ENCODE assay signal across 8 mouse cellular contexts in the genomic region with DNA sequence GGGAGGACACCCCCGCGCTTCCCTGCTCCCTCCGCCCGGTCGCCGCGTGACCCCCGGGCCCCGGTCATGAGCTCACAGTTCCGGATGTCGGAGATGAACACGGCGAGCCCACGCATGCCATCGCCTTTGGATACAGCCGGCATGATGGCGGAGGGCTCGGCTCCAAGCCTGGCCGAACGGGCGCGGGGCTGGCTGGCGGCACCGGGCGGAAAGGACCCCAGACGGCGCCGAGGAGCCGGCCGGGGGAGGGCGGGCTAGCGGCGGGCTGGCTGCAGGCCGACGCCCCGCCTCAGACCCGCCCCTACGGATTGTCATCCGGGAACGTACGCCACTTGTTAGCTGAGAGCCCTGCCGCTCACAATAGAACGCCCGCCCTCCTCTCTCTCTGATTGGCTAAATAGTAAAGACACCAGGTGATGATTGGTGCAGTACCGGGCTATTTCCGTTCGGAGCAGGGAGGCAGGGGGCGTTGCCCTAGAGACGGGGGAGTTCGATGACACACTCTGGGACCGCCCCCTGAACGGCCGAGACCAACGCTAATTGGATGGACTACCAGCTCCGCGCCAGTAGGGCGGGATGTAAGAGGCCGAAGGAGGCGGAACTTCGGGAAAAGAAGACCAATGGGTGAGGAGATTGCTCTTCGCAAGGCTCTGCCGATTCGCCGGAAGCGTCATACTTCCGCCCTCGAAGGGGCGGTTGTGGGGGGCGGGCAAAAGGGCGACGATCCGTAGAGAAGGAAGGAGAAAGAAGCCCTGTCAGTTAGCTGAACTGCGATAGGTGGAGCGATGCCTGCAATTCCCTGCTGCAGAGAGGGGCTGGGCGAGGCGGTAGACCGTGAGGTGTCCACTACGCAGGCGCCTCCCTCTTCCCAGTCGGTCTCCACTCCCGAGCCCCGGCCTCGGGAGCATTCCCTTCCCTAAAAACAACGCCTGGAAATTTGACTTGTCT. TPM values are rescaled to one million over a fixed set of nuclear protein-coding genes. Genes with fewer than 3 reads are reported as not detected.
A peak's percentile ranks its signal among the peaks of the same experiment; 100 is the strongest.
DNase-seq lines count a peak whose midpoint lies in the region; ATAC-seq lines count a peak whose summit lies in the region.

A gene (minus strand): TSS at position 293 of the 948 bp plus-strand sequence.

- DNase-seq in CD4-positive, CD25-positive, alpha-beta regulatory T cell, adult 2 months (ENCODE audit: low read depth, low spot score) = peak; percentile 100
- DNase-seq in fat pad, adult 2 months (ENCODE audit: extremely low read depth, low read depth, low spot score) = peak; percentile 98
- DNase-seq in kidney, postnatal 10 days = peak; percentile 100
- peak; percentile 100 for DNase-seq in natural killer cell, adult 2 months (ENCODE audit: low spot score in 2 of 2)

- WGBS in heart, embryonic 13.5 days = under 1% methylated on average over 84 of the region's 84 CpGs
- WGBS in liver, embryonic 12.5 days (ENCODE audit: insufficient replicate concordance) = under 1% methylated on average over 84 of the region's 84 CpGs
- WGBS in stomach, embryonic 15.5 days = under 1% methylated on average over 84 of the region's 84 CpGs

- peaks cover 11% of the 10 kb centered on the region; the same call in 1 of the 2 replicates for H3K4me1 ChIP-seq in brown adipose tissue, adult 24 weeks (ENCODE audit: control insufficient read depth, insufficient read depth, insufficient read length, low read length)
- H3K4me1 ChIP-seq in heart, embryonic 13.5 days = peaks cover 28% of the 10 kb centered on the region
- peaks cover 48% of the 10 kb centered on the region for H3K4me1 ChIP-seq in liver, embryonic 12.5 days
- peaks cover 10% of the 10 kb centered on the region for H3K4me1 ChIP-seq in stomach, embryonic 15.5 days

- H3K9ac ChIP-seq in heart, embryonic 13.5 days = peak within 1 kb of the TSS; percentile 96
- H3K9ac ChIP-seq in liver, embryonic 12.5 days = peak within 1 kb of the TSS; percentile 97
- peak within 1 kb of the TSS; percentile 95 for H3K9ac ChIP-seq in stomach, embryonic 15.5 days

- H3K27me3 ChIP-seq in heart, embryonic 13.5 days (replicated peaks) = no peaks in the 10 kb centered on the region
- H3K27me3 ChIP-seq in liver, embryonic 12.5 days (replicated peaks) = no peaks in the 10 kb centered on the region
- H3K27me3 ChIP-seq in stomach, embryonic 15.5 days (replicated peaks) = no peaks in the 10 kb centered on the region

- H3K4me3 ChIP-seq in brown adipose tissue, adult 24 weeks (ENCODE audit: insufficient read depth, low read depth, low read length) = peak within 1 kb of the TSS; percentile 90
- H3K4me3 ChIP-seq in heart, embryonic 13.5 days = peak within 1 kb of the TSS; percentile 96
- H3K4me3 ChIP-seq in liver, embryonic 12.5 days = peak within 1 kb of the TSS; percentile 100
- peak within 1 kb of the TSS; percentile 95 for H3K4me3 ChIP-seq in stomach, embryonic 15.5 days (replicated peaks)

- H3K9me3 ChIP-seq in heart, embryonic 13.5 days = no peaks in the 10 kb centered on the region
- H3K9me3 ChIP-seq in liver, embryonic 12.5 days (replicated peaks) = no peaks in the 10 kb centered on the region
- no peaks in the 10 kb centered on the region for H3K9me3 ChIP-seq in stomach, embryonic 15.5 days

- peak within 1 kb of the TSS; percentile 86 for H3K4me2 ChIP-seq in heart, embryonic 13.5 days
- H3K4me2 ChIP-seq in liver, embryonic 12.5 days = peak within 1 kb of the TSS; percentile 84
- peak within 1 kb of the TSS; percentile 81 for H3K4me2 ChIP-seq in stomach, embryonic 15.5 days

- peak; percentile 99 for ATAC-seq in heart, embryonic 13.5 days (ENCODE audit: extremely low read depth, insufficient number of reproducible peaks, low FRiP score, low TSS enrichment)
- peak; percentile 96 for ATAC-seq in liver, embryonic 12.5 days
- ATAC-seq in stomach, embryonic 15.5 days (ENCODE audit: insufficient read depth, low FRiP score, low read depth) = peak; percentile 99

- peaks cover 20% of the 10 kb centered on the region for H3K36me3 ChIP-seq in heart, embryonic 13.5 days
- H3K36me3 ChIP-seq in liver, embryonic 12.5 days = peaks cover 28% of the 10 kb centered on the region
- H3K36me3 ChIP-seq in stomach, embryonic 15.5 days = 0 out of 2 replicates have a peak, but pooled peaks cover 8% of the 10 kb centered on the region

- H3K27ac ChIP-seq in brown adipose tissue, adult 24 weeks (replicated peaks; ENCODE audit: low read depth, low read length) = peak within 1 kb of the TSS; percentile 85
- H3K27ac ChIP-seq in heart, embryonic 13.5 days (replicated peaks) = peak within 1 kb of the TSS; percentile 92
- H3K27ac ChIP-seq in liver, embryonic 12.5 days = peak within 1 kb of the TSS; percentile 98
- H3K27ac ChIP-seq in stomach, embryonic 15.5 days = peak within 1 kb of the TSS; percentile 93

RNA-seq across cellular contexts. Expression of the gene that starts here (rescaled TPM):
- 21.5 and 23.0 TPM in 2 replicates for polyA plus RNA-seq in brown adipose tissue, adult 24 weeks (2012; ENCODE audit: insufficient read depth, insufficient read length, missing spikeins)
- polyA plus RNA-seq in heart, embryonic 13.5 days (2015; fragmentation: Nextera tagmentation; extraction: Ambion mirVana) = 55.5 and 56.8 TPM in 2 replicates
- 85.1 and 86.5 TPM in 2 replicates for polyA plus RNA-seq in liver, embryonic 12.5 days (2016; fragmentation: Nextera tagmentation; extraction: Ambion mirVana)
- polyA plus RNA-seq in stomach, embryonic 15.5 days (2015; fragmentation: Nextera tagmentation; extraction: Ambion mirVana) = 61.5 and 61.6 TPM in 2 replicates

Comparison
In these comparisons a context has a peak if more than half of its experiments do, and no peak if none do; other contexts are left out.
1. Peak in every context shown above with its lines: DNase-seq, ATAC-seq, H3K4me3 ChIP-seq and H3K27ac ChIP-seq.